Mouse (Mus musculus): Measurements from ENCODE around the gene Npnt.

DNA sequence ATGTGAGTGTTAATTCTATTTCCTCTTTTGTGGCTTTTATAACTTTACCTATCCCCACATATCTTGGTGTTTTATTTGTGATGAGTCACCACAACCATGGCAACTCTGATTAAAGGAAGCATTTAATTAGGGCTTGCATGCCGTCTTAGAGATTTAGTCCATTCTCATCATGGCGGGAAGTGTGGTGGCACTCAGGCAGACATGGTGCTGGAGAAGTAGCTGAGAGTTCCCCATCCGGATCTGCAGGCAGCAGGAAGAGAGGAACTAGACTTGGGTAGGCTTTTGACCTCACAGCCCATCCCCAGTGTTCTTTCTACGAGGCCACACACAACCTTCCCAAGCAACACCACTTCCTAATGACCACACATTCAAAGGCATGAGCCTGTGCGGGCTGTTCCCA lies 16.2 kb upstream of the Npnt start:
- TF ChIP-seq POLR2A (IDR thresholded peaks at IDR 0.05; ENCODE audit: low read depth, low read length) = no peak
- TF ChIP-seq CTCF (conservative IDR thresholded peaks at IDR 0.05; ENCODE audit: insufficient read depth, insufficient read length, low read depth, low read length) = no peak
